Comparison of ENCODE assay signal across 8 mouse cellular contexts in the genomic region with DNA sequence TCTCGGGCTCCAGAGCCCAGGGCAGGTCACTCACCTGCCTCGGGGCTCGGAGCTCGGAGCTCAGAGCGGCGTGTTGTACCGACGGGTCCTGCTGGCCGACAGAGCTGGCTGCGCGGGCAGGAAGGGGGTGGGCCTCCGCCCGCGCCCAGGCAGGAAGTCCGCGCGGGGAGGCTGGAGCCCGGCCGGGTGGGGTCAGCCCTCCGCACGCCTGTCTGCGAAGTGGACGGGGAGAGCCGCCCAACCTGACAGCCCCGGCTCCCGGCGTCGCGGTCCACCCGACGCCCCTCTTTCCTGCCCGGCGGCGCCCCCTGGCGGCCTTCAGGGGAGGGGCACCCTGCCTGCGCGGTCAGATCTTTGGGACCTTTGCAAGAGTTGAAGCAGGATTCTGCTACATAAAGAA. TPM values are rescaled to one million over a fixed set of nuclear protein-coding genes. Genes with fewer than 3 reads are reported as not detected.
DNase-seq lines count a peak whose midpoint lies in the region; ATAC-seq lines count a peak whose summit lies in the region.

No protein-coding gene starts in this region.

- peak overlapping the region; percentile 43 for H3K27ac ChIP-seq in liver, embryonic 16.5 days (ENCODE audit: low read length)
- no peak overlapping the region for H3K27ac ChIP-seq in neural tube, embryonic 11.5 days (ENCODE audit: low read depth, low read length)

- H3K4me3 ChIP-seq in liver, embryonic 16.5 days (ENCODE audit: low read depth, low read length), result peak overlapping the region; percentile 52
- H3K4me3 ChIP-seq in neural tube, embryonic 11.5 days (ENCODE audit: low read depth, low read length), result peak overlapping the region; percentile 27

- peak overlapping the region; percentile 56 for H3K4me2 ChIP-seq in liver, embryonic 16.5 days (ENCODE audit: low read depth, low read length)
- H3K4me2 ChIP-seq in neural tube, embryonic 11.5 days (ENCODE audit: low read depth), result peak overlapping the region; percentile 42

- peak overlapping the region; percentile 41; the same call in 1 of the 2 replicates for H3K9ac ChIP-seq in liver, embryonic 16.5 days (ENCODE audit: low read depth, low read length)
- H3K9ac ChIP-seq in neural tube, embryonic 11.5 days (ENCODE audit: low read length), result peak overlapping the region; percentile 40

- DNase-seq in left cerebral cortex, adult 18-20 months (ENCODE audit: low spot score in 2 of 2), result peak; percentile 27
- no peak for DNase-seq in left cerebral cortex, adult 8-10 months (ENCODE audit: low spot score in 2 of 2)
- peak; percentile 66 for DNase-seq in embryo, embryonic 11.5 days (ENCODE audit: low read depth, low spot score)
- DNase-seq in heart, adult 9 months (ENCODE audit: low spot score in 2 of 2), result peak; percentile 90 to 91
- DNase-seq in kidney, adult 8-10 months, result peak; percentile 81 to 83
- peak; percentile 85 for DNase-seq in neural tube, embryonic 11.5 days (ENCODE audit: low spot score)
- peak; percentile 93 for DNase-seq in testis, postnatal 10 days (ENCODE audit: low spot score)

- peak; percentile 64 for ATAC-seq in liver, embryonic 16.5 days (ENCODE audit: low read depth)
- ATAC-seq in neural tube, embryonic 11.5 days (ENCODE audit: insufficient read depth, low FRiP score, low TSS enrichment), result no peak

- WGBS in liver, embryonic 16.5 days (ENCODE audit: insufficient replicate concordance), result 1% methylated on average over 36 of the region's 37 CpGs
- 5% methylated on average over 26 of the region's 37 CpGs for WGBS in neural tube, embryonic 11.5 days

- H3K9me3 ChIP-seq in liver, embryonic 16.5 days (replicated peaks; ENCODE audit: control insufficient read depth, low read length), result no peaks in the 10 kb centered on the region
- no peaks in the 10 kb centered on the region for H3K9me3 ChIP-seq in neural tube, embryonic 11.5 days (ENCODE audit: control insufficient read depth, low read length)

- H3K27me3 ChIP-seq in liver, embryonic 16.5 days (ENCODE audit: control insufficient read depth, insufficient read depth, low read depth, low read length), result peaks cover 6% of the 10 kb centered on the region
- no peaks in the 10 kb centered on the region; the same call in none of the 2 replicates for H3K27me3 ChIP-seq in neural tube, embryonic 11.5 days (ENCODE audit: control insufficient read depth, insufficient read depth, low read length)

- H3K4me1 ChIP-seq in liver, embryonic 16.5 days (ENCODE audit: control insufficient read depth, low read depth, low read length), result no peaks in the 10 kb centered on the region; the same call in 1 of the 2 replicates
- H3K4me1 ChIP-seq in neural tube, embryonic 11.5 days (ENCODE audit: control insufficient read depth, insufficient read depth, low read length), result no peaks in the 10 kb centered on the region; the same call in 1 of the 2 replicates

- no peaks in the 10 kb centered on the region for H3K36me3 ChIP-seq in liver, embryonic 16.5 days (ENCODE audit: control insufficient read depth, insufficient read depth)
- H3K36me3 ChIP-seq in neural tube, embryonic 11.5 days (ENCODE audit: control insufficient read depth, insufficient read depth, low read length), result no peaks in the 10 kb centered on the region

RNA-seq across cellular contexts. Expression of a gene that starts 20.4 kb away (rescaled TPM):
- under 1 TPM in 1 of 2 experiments, not detected in 1; 0.79 TPM for total RNA-seq in left cerebral cortex, adult 18-20 months (2021)
- 1 to 10 TPM in 2 of 4 experiments, under 1 TPM in 2; 0.57 to 2.5 (median 1.3) TPM for total RNA-seq in left cerebral cortex, adult 8-10 months (2022)
- polyA plus RNA-seq in liver, embryonic 16.5 days (2015; fragmentation: Nextera tagmentation; extraction: Ambion mirVana), result 0.07 and 0.18 TPM in 2 replicates
- 0.24 and 0.31 TPM in 2 replicates for polyA plus RNA-seq in neural tube, embryonic 11.5 days (2014; fragmentation: Nextera tagmentation; extraction: Ambion mirVana)

RNA-seq across cellular contexts. Expression of a gene that starts 26.1 kb away (rescaled TPM):
- total RNA-seq in left cerebral cortex, adult 18-20 months (2021), result under 1 TPM; 0.49 to 0.95 TPM
- total RNA-seq in left cerebral cortex, adult 8-10 months (2022), result 1 to 10 TPM; 1.9 to 3.0 (median 2.5) TPM
- 0.16 and 0.18 TPM in 2 replicates for polyA plus RNA-seq in liver, embryonic 16.5 days (2015; fragmentation: Nextera tagmentation; extraction: Ambion mirVana)
- 18.3 and 20.4 TPM in 2 replicates for polyA plus RNA-seq in neural tube, embryonic 11.5 days (2014; fragmentation: Nextera tagmentation; extraction: Ambion mirVana)

RNA-seq across cellular contexts. Expression of a gene that starts 27.9 kb away (rescaled TPM):
- total RNA-seq in left cerebral cortex, adult 18-20 months (2021), result under 1 TPM; 0.72 to 0.96 TPM
- total RNA-seq in left cerebral cortex, adult 8-10 months (2022), result 1 to 10 TPM in 2 of 4 experiments, under 1 TPM in 2; 0.66 to 1.6 (median 1.1) TPM
- 0.01 TPM in 1 of 2 replicates, not detected in the other for polyA plus RNA-seq in liver, embryonic 16.5 days (2015; fragmentation: Nextera tagmentation; extraction: Ambion mirVana)
- polyA plus RNA-seq in neural tube, embryonic 11.5 days (2014; fragmentation: Nextera tagmentation; extraction: Ambion mirVana), result 0.45 and 0.87 TPM in 2 replicates

RNA-seq across cellular contexts. Expression of a gene that starts 55.3 kb away (rescaled TPM):
- 1 to 10 TPM; 7.0 to 7.5 TPM for total RNA-seq in left cerebral cortex, adult 18-20 months (2021)
- total RNA-seq in left cerebral cortex, adult 8-10 months (2022), result 10 to 100 TPM in 1 of 4 experiments, 1 to 10 TPM in 3; 8.3 to 10.1 (median 9.5) TPM
- 6.0 and 6.5 TPM in 2 replicates for polyA plus RNA-seq in liver, embryonic 16.5 days (2015; fragmentation: Nextera tagmentation; extraction: Ambion mirVana)
- 9.2 and 10.2 TPM in 2 replicates for polyA plus RNA-seq in neural tube, embryonic 11.5 days (2014; fragmentation: Nextera tagmentation; extraction: Ambion mirVana)

Comparison
In these comparisons a context has a peak if more than half of its experiments do, and no peak if none do; other contexts are left out.
1. DNase-seq: peak in left cerebral cortex, adult 18-20 months (2 of 2), embryo, embryonic 11.5 days (single experiment), heart, adult 9 months (2 of 2), kidney, adult 8-10 months (2 of 2), neural tube, embryonic 11.5 days (single experiment) and testis, postnatal 10 days (single experiment); none in left cerebral cortex, adult 8-10 months (0 of 2).